Mouse (Mus musculus) hindbrain, embryonic 16.5 days (tissue): ENCODE measurements around the gene Cbfa2t2. TPM values are rescaled to one million over a fixed set of nuclear protein-coding genes. Genes with fewer than 3 reads are reported as not detected.

Experiments used
- ATAC-seq: fragments of 200-750 bp; cut with Nextera tagmentation; 2 replicates; pipeline ENCODE4 v1.8.0; 2017; ENCODE audit warnings: moderate TSS enrichment, moderate library complexity
- H3K27ac ChIP-seq: fragments of 300-500 bp; sonication (generic); 2 replicates; pipeline ENCODE4 v1.5.1; 2014; ENCODE audit warnings: low read depth, mild to moderate bottlenecking, control low read depth, low read length, moderate library complexity
- H3K27me3 ChIP-seq: fragments of 300-500 bp; sonication (generic); replicated peaks from 2 replicates; pipeline ENCODE4 v1.6.1; 2014; ENCODE audit warnings: low read length; ENCODE audit not compliant: control insufficient read depth, insufficient read depth
- H3K36me3 ChIP-seq: fragments of 300-500 bp; sonication (generic); 2 replicates; pipeline ENCODE4 v1.6.1; 2014; ENCODE audit warnings: mild to moderate bottlenecking, low read length, moderate library complexity, mixed read lengths; ENCODE audit not compliant: control insufficient read depth, insufficient read depth
- H3K4me1 ChIP-seq: fragments of 300-500 bp; sonication (generic); 2 replicates; pipeline ENCODE4 v1.6.1; 2014; ENCODE audit warnings: low read depth, low read length; ENCODE audit not compliant: control insufficient read depth, insufficient read depth
- H3K4me2 ChIP-seq: fragments of 300-500 bp; sonication (generic); 2 replicates; pipeline ENCODE4 v1.6.1; 2014; ENCODE audit warnings: mild to moderate bottlenecking, low read length, control low read depth, moderate library complexity
- H3K4me3 ChIP-seq: fragments of 300-500 bp; sonication (generic); 2 replicates; pipeline ENCODE4 v1.5.1; 2014; ENCODE audit warnings: mild to moderate bottlenecking, low read length, control low read depth, moderate library complexity
- H3K9ac ChIP-seq: fragments of 300-500 bp; sonication (generic); 2 replicates; pipeline ENCODE4 v1.6.1; 2014; ENCODE audit warnings: low read depth, mild to moderate bottlenecking, control low read depth, low read length, moderate library complexity
- H3K9me3 ChIP-seq: fragments of 300-500 bp; sonication (generic); 2 replicates; pipeline ENCODE4 v1.6.1; 2014; ENCODE audit warnings: mild to moderate bottlenecking, low read length, moderate library complexity; ENCODE audit not compliant: control insufficient read depth
- WGBS: fragments of 180-500 bp; shearing (Covaris S2); extraction: QIAGEN DNeasy Blood & Tissue Kit; methylation state at CpG from one replicate; pipeline ENCODE4 v1.1.7; 2014; 5-methylcytosine and 5-hydroxymethylcytosine counted together
- polyA plus RNA-seq: library from polyadenylated mRNA; unstranded; fragments of >200 nt; fragmentation: Nextera tagmentation; extraction: Ambion mirVana; gene quantifications from 2 replicates; pipeline ENCODE4 v1.2.1, GENCODE M21; 2015

Gene Cbfa2t2
- polyA plus RNA-seq, 1 experiment from 2014 or later, result 39.8 TPM

DNA sequence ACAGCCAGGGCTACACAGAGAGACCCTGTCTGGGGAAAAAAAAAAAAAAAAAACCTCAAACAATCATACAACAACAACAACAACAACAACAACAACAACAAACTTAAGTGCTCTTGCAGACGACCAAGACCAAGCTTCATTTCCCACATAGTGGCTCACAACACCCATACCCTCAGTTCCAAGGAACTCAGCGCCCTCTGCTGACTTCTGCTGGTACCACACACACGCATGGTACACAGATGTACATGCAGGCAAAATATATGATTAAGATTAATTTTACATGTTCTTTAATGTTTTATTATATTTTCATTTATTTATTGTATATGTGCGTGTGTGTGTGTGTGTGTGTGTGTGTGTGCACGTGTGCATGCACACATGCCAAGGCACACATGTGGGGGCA lies 150.1 kb downstream of the Cbfa2t2 start:
- WGBS, result 74% methylated on average over 5 of the region's 5 CpGs

More for the DNA sequence above, 150.1 kb downstream of the Cbfa2t2 start:
- peaks cover 17% of the 10 kb centered on the region for H3K4me1 ChIP-seq
- H3K9ac ChIP-seq, result no peak overlapping the region
- no peak overlapping the region for H3K27ac ChIP-seq
- no peak overlapping the region for H3K4me2 ChIP-seq
- no peaks in the 10 kb centered on the region for H3K27me3 ChIP-seq
- no peak overlapping the region for H3K4me3 ChIP-seq
- no peaks in the 10 kb centered on the region for H3K36me3 ChIP-seq
- no peak for ATAC-seq
- no peaks in the 10 kb centered on the region for H3K9me3 ChIP-seq

Other genes with a start within 250 kb of the Cbfa2t2 start
- gene Bpifb1, start 245.7 kb upstream of the Cbfa2t2 start, polyA plus RNA-seq, result 0.25 and 0.34 TPM in 2 replicates
- 0.37 and 0.43 TPM in 2 replicates for gene Bpifb5, start 212.7 kb upstream of the Cbfa2t2 start, polyA plus RNA-seq
- not detected in 2 replicates for gene Bpifb9a, start 178.6 kb upstream of the Cbfa2t2 start, polyA plus RNA-seq
- gene Bpifb9b, start 129.3 kb upstream of the Cbfa2t2 start, polyA plus RNA-seq, result not detected in 2 replicates
- 13.4 and 15.9 TPM in 2 replicates for gene Cdk5rap1, start 63.5 kb upstream of the Cbfa2t2 start, polyA plus RNA-seq
- gene Snta1, start 28.4 kb upstream of the Cbfa2t2 start, polyA plus RNA-seq, result 14.0 and 15.1 TPM in 2 replicates
- 2.4 and 2.5 TPM in 2 replicates for gene 1700003F12Rik, start 110.6 kb downstream of the Cbfa2t2 start, polyA plus RNA-seq
- gene Actl10, start 115.3 kb downstream of the Cbfa2t2 start, polyA plus RNA-seq, result 0.47 and 0.50 TPM in 2 replicates
- 21.6 and 25.7 TPM in 2 replicates for gene Necab3, start 122.4 kb downstream of the Cbfa2t2 start, polyA plus RNA-seq
- 5.0 and 8.0 TPM in 2 replicates for gene E2f1, start 133.4 kb downstream of the Cbfa2t2 start, polyA plus RNA-seq
- 18.7 and 20.6 TPM in 2 replicates for gene Pxmp4, start 167.2 kb downstream of the Cbfa2t2 start, polyA plus RNA-seq
- 2.0 and 2.3 TPM in 2 replicates for gene Zfp341, start 176.8 kb downstream of the Cbfa2t2 start, polyA plus RNA-seq
- 0.35 and 0.82 TPM in 2 replicates for gene 4930519P11Rik, start 177.0 kb downstream of the Cbfa2t2 start, polyA plus RNA-seq
- gene Chmp4b, start 215.2 kb downstream of the Cbfa2t2 start, polyA plus RNA-seq, result 23.0 and 32.2 TPM in 2 replicates